14 mouse cellular contexts compared by ENCODE assay signal in the genomic region with DNA sequence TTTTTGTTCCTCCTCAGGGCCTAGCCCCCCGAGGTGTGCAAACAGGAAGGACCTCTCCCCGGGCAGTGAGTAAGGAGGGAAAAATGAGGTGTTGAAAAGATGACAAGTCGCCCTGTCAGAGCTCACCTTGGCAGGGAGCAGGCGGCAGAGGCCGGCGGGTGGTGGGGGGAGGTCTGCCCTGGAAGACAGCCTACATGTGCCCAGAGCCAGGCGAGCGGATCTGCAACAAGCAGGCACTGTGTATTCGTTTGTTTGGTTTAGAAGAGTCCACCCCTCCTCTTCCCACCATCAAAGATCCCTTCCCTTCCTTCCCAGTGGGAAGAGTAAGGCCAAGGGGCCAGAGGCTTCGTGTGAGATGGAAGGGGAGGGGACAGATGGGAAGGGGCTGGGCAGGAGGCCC. TPM values are rescaled to one million over a fixed set of nuclear protein-coding genes. Genes with fewer than 3 reads are reported as not detected.
A peak's percentile ranks its signal among the peaks of the same experiment; 100 is the strongest.
DNase-seq lines count a peak whose midpoint lies in the region; ATAC-seq and TF ChIP-seq lines count a peak whose summit lies in the region.
"Had no signal": no experiment of that assay in that cellular context is flagged by ENCODE, and none has a peak within 500 bp of the region (broad histone marks: within the 10 kb centered on the region; RNA-seq: fewer than 3 reads in every experiment).

No protein-coding gene starts in this region.

- no peak overlapping the region for H3K4me3 ChIP-seq in neural tube, embryonic 11.5 days (ENCODE audit: low read depth, low read length)
- no peak overlapping the region for H3K4me3 ChIP-seq in embryonic facial prominence, embryonic 12.5 days
- no peak overlapping the region for H3K4me3 ChIP-seq in hindbrain, embryonic 16.5 days (ENCODE audit: low read length)
- H3K4me3 ChIP-seq in midbrain, embryonic 16.5 days (ENCODE audit: low read depth, low read length) = no peak overlapping the region
- H3K4me3 ChIP-seq in left cerebral cortex, adult 2 months = no peak overlapping the region

- TF ChIP-seq CTCF in left cerebral cortex, adult 2 months (IDR thresholded peaks at IDR 0.05) = no peak

- peaks cover 8% of the 10 kb centered on the region; the same call in 1 of the 2 replicates for H3K4me1 ChIP-seq in neural tube, embryonic 11.5 days (ENCODE audit: control insufficient read depth, insufficient read depth, low read length)
- H3K4me1 ChIP-seq in embryonic facial prominence, embryonic 12.5 days = peaks cover 30% of the 10 kb centered on the region
- peaks cover 3% of the 10 kb centered on the region for H3K4me1 ChIP-seq in hindbrain, embryonic 16.5 days (ENCODE audit: control insufficient read depth, insufficient read depth, low read depth, low read length)
- H3K4me1 ChIP-seq in midbrain, embryonic 16.5 days (ENCODE audit: control insufficient read depth, insufficient read depth, low read length) = peaks cover 4% of the 10 kb centered on the region; the same call in 1 of the 2 replicates

- DNase-seq in neural tube, embryonic 11.5 days (ENCODE audit: low spot score) = peak; percentile 44
- DNase-seq in neural tube, embryonic 10.5 days (ENCODE audit: extremely low spot score, low spot score) = no peak
- DNase-seq in thymus, postnatal 25 days = no peak
- no peak for DNase-seq in kidney, adult 11 months
- no peak for DNase-seq in left cerebral cortex, adult 2 months (ENCODE audit: extremely low spot score in 1 of 2, low spot score in 2 of 2)
- DNase-seq: gastrocnemius, postnatal 14 days; heart, postnatal 4 days; kidney, postnatal 14 days; lung, adult 2 months; thymus, postnatal 36 days had no signal

- peak overlapping the region; percentile 60; the same call in 1 of the 2 replicates for H3K27ac ChIP-seq in neural tube, embryonic 11.5 days (ENCODE audit: low read depth, low read length)
- peak overlapping the region; percentile 61 for H3K27ac ChIP-seq in embryonic facial prominence, embryonic 12.5 days
- no peak overlapping the region for H3K27ac ChIP-seq in hindbrain, embryonic 16.5 days (ENCODE audit: low read depth, low read length)
- H3K27ac ChIP-seq in midbrain, embryonic 16.5 days (ENCODE audit: low read length) = peak overlapping the region; percentile 33
- no peak overlapping the region for H3K27ac ChIP-seq in left cerebral cortex, adult 2 months

- 0 out of 2 replicates have a peak, but pooled peaks have one; percentile 7 for ATAC-seq in neural tube, embryonic 11.5 days (ENCODE audit: insufficient read depth, low FRiP score, low TSS enrichment)
- no peak for ATAC-seq in embryonic facial prominence, embryonic 12.5 days (ENCODE audit: insufficient number of reproducible peaks, insufficient read depth, low FRiP score, low TSS enrichment)
- peak; percentile 37 for ATAC-seq in hindbrain, embryonic 16.5 days
- peak; percentile 43 for ATAC-seq in midbrain, embryonic 16.5 days
- ATAC-seq: activated CD4-positive, CD25-positive, alpha-beta regulatory T cell, adult 4 months had no signal

- 29% methylated on average over 9 of the region's 10 CpGs for WGBS in neural tube, embryonic 11.5 days
- 30% methylated on average over 10 of the region's 10 CpGs for WGBS in embryonic facial prominence, embryonic 12.5 days
- WGBS in hindbrain, embryonic 16.5 days = 32% methylated on average over 10 of the region's 10 CpGs
- 32% methylated on average over 10 of the region's 10 CpGs for WGBS in midbrain, embryonic 16.5 days

- H3K36me3 ChIP-seq in neural tube, embryonic 11.5 days (ENCODE audit: control insufficient read depth, insufficient read depth, low read length) = no peaks in the 10 kb centered on the region
- no peaks in the 10 kb centered on the region for H3K36me3 ChIP-seq in embryonic facial prominence, embryonic 12.5 days
- H3K36me3 ChIP-seq in hindbrain, embryonic 16.5 days (ENCODE audit: control insufficient read depth, insufficient read depth, low read length) = no peaks in the 10 kb centered on the region
- H3K36me3 ChIP-seq in midbrain, embryonic 16.5 days (ENCODE audit: control insufficient read depth, insufficient read depth, low read length) = no peaks in the 10 kb centered on the region

- H3K9ac ChIP-seq in neural tube, embryonic 11.5 days (ENCODE audit: low read length) = no peak overlapping the region
- H3K9ac ChIP-seq in embryonic facial prominence, embryonic 12.5 days = no peak overlapping the region
- H3K9ac ChIP-seq in hindbrain, embryonic 16.5 days (ENCODE audit: low read depth, low read length) = no peak overlapping the region
- H3K9ac ChIP-seq in midbrain, embryonic 16.5 days (ENCODE audit: low read depth, low read length) = no peak overlapping the region

- H3K4me2 ChIP-seq in neural tube, embryonic 11.5 days (ENCODE audit: low read depth) = peak overlapping the region; percentile 2; the same call in 1 of the 2 replicates
- H3K4me2 ChIP-seq in embryonic facial prominence, embryonic 12.5 days (replicated peaks) = no peak overlapping the region
- no peak overlapping the region for H3K4me2 ChIP-seq in hindbrain, embryonic 16.5 days (ENCODE audit: low read length)
- no peak overlapping the region for H3K4me2 ChIP-seq in midbrain, embryonic 16.5 days (ENCODE audit: low read length)

- H3K27me3 ChIP-seq in neural tube, embryonic 11.5 days (ENCODE audit: control insufficient read depth, insufficient read depth, low read length) = 0 out of 2 replicates have a peak, but pooled peaks cover 2% of the 10 kb centered on the region
- H3K27me3 ChIP-seq in embryonic facial prominence, embryonic 12.5 days = peaks cover 9% of the 10 kb centered on the region; the same call in 1 of the 2 replicates
- H3K27me3 ChIP-seq in hindbrain, embryonic 16.5 days (replicated peaks; ENCODE audit: control insufficient read depth, insufficient read depth, low read length) = no peaks in the 10 kb centered on the region; the same call in 1 of the 2 replicates
- peaks cover 3% of the 10 kb centered on the region for H3K27me3 ChIP-seq in midbrain, embryonic 16.5 days (ENCODE audit: control insufficient read depth, insufficient read depth, low read depth, low read length)

- intact Hi-C loops in left cerebral cortex, adult 2 months (cut with DNase I) = no loop called here

- no peaks in the 10 kb centered on the region for H3K9me3 ChIP-seq in neural tube, embryonic 11.5 days (ENCODE audit: control insufficient read depth, low read length)
- H3K9me3 ChIP-seq in embryonic facial prominence, embryonic 12.5 days = no peaks in the 10 kb centered on the region
- no peaks in the 10 kb centered on the region for H3K9me3 ChIP-seq in hindbrain, embryonic 16.5 days (ENCODE audit: control insufficient read depth, low read length)
- H3K9me3 ChIP-seq in midbrain, embryonic 16.5 days (replicated peaks; ENCODE audit: control insufficient read depth, low read length, poor library complexity, severe bottlenecking) = no peaks in the 10 kb centered on the region

RNA-seq across cellular contexts. Expression of a gene that starts 14.7 kb away (rescaled TPM):
- 207 and 232 TPM in 2 replicates for polyA plus RNA-seq in neural tube, embryonic 11.5 days (2014; fragmentation: Nextera tagmentation; extraction: Ambion mirVana)
- 195 and 197 TPM in 2 replicates for polyA plus RNA-seq in embryonic facial prominence, embryonic 12.5 days (2016; fragmentation: Nextera tagmentation; extraction: Ambion mirVana)
- polyA plus RNA-seq in hindbrain, embryonic 16.5 days (2015; fragmentation: Nextera tagmentation; extraction: Ambion mirVana) = 365 and 381 TPM in 2 replicates
- 431 and 432 TPM in 2 replicates for polyA plus RNA-seq in midbrain, embryonic 16.5 days (2015; fragmentation: Nextera tagmentation; extraction: Ambion mirVana)
- total RNA-seq in left cerebral cortex, adult 2 months (2021) = 100 to 1,000 TPM; 212 to 214 TPM

Comparison
In these comparisons a context has a peak if more than half of its experiments do, and no peak if none do; other contexts are left out.
1. H3K27ac ChIP-seq: peak in neural tube, embryonic 11.5 days (single experiment), embryonic facial prominence, embryonic 12.5 days (single experiment) and midbrain, embryonic 16.5 days (single experiment); none in hindbrain, embryonic 16.5 days (single experiment) and left cerebral cortex, adult 2 months (single experiment).